Mouse (Mus musculus): ENCODE data around the gene Zcchc17. TPM values are rescaled to one million over a fixed set of nuclear protein-coding genes. Genes with fewer than 3 reads are reported as not detected.

The Zcchc17 gene
- polyA plus RNA-seq, 1 experiment: 34.5 TPM

GRCm38 (mm10) chr4:130270089-130270488 is 89.7 kb downstream of the Zcchc17 start:
- Histone ChIP-seq H3K27me3 (ENCODE audit: control insufficient read depth, insufficient read depth, insufficient read length) (no peaks in the 10 kb centered on the region), H3K79me2 (ENCODE audit: control insufficient read depth, insufficient read depth) (peaks cover 7% of the 10 kb centered on the region), H3K4me3 (ENCODE audit: insufficient read depth, poor library complexity, severe bottlenecking) (no peak overlapping the region), H3K36me3 (ENCODE audit: control insufficient read depth, insufficient read depth) (no peaks in the 10 kb centered on the region), H3K79me3 (ENCODE audit: low read depth) (peaks cover 3% of the 10 kb centered on the region), H3ac (ENCODE audit: control insufficient read depth, insufficient read length, low read depth) (no peak overlapping the region)
- TF ChIP-seq USF1 (IDR thresholded peaks at IDR 0.05; ENCODE audit: low read depth) (no peak), MAX (IDR thresholded peaks at IDR 0.05) (peak; percentile 32), FOSL1 (IDR thresholded peaks at IDR 0.05; ENCODE audit: insufficient read depth, low read length, poor library complexity, severe bottlenecking) (no peak), CEBPB (IDR thresholded peaks at IDR 0.05; ENCODE audit: low read depth) (no peak), CTCF (IDR thresholded peaks at IDR 0.05; ENCODE audit: control insufficient read depth, insufficient read depth, insufficient read length) (no peak), MYOD1 (IDR thresholded peaks at IDR 0.05; ENCODE audit: control insufficient read depth, insufficient read length, low read depth) (peak; percentile 35), MYOG (IDR thresholded peaks at IDR 0.05; ENCODE audit: control insufficient read depth, extremely low read depth, insufficient read length) (no peak)

- no peak overlapping the region for H3ac ChIP-seq (ENCODE audit: control insufficient read depth, insufficient read length, low read depth)
- H3K4me3 ChIP-seq (ENCODE audit: insufficient read depth, poor library complexity, severe bottlenecking): no peak overlapping the region
- H3K79me2 ChIP-seq (ENCODE audit: control insufficient read depth, insufficient read depth): no peaks in the 10 kb centered on the region
- no peaks in the 10 kb centered on the region for H3K27me3 ChIP-seq (ENCODE audit: control insufficient read depth, insufficient read depth, insufficient read length)
- no peaks in the 10 kb centered on the region for H3K36me3 ChIP-seq (ENCODE audit: control insufficient read depth, insufficient read depth)
- peaks cover 3% of the 10 kb centered on the region for H3K79me3 ChIP-seq (ENCODE audit: low read depth)
- no peak for TF ChIP-seq CEBPB (IDR thresholded peaks at IDR 0.05; ENCODE audit: low read depth)
- TF ChIP-seq MYOD1 (IDR thresholded peaks at IDR 0.05; ENCODE audit: control insufficient read depth, insufficient read length, low read depth): no peak
- no peak for TF ChIP-seq MYOG (IDR thresholded peaks at IDR 0.05; ENCODE audit: control insufficient read depth, extremely low read depth, insufficient read length)
- no peak for TF ChIP-seq MAX (IDR thresholded peaks at IDR 0.05)
- TF ChIP-seq FOSL1 (IDR thresholded peaks at IDR 0.05; ENCODE audit: insufficient read depth, low read length, poor library complexity, severe bottlenecking): no peak
- no peak for TF ChIP-seq USF1 (IDR thresholded peaks at IDR 0.05; ENCODE audit: low read depth)
- TF ChIP-seq CTCF (IDR thresholded peaks at IDR 0.05; ENCODE audit: control insufficient read depth, insufficient read depth, insufficient read length): no peak
Observed at GRCm38 (mm10) chr4:130268736-130269135, 91.0 kb downstream of the Zcchc17 start.

DNA sequence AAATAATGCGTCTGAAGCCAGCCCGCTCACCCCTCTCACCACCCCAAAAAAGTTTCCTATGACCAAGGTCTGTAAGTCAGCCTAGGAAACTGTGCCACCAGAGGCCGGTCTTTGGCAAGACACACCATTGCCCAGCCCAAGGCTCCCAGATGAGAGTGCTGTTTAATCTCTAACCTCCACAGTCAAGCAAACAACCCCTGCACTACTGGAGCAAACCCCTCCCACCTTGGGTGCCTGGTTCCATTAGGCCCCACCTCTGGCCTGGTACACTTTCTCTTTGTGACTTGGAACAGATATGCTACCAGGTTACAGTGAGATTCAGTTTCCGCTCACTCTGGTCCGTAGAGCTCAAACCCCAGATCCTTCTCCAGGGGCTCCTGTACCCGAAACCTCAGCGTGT is 92.7 kb downstream of the Zcchc17 start:
- no peak overlapping the region for H3ac ChIP-seq (ENCODE audit: control insufficient read depth, insufficient read length, low read depth)
- H3K79me2 ChIP-seq (ENCODE audit: control insufficient read depth, insufficient read depth): no peaks in the 10 kb centered on the region
- H3K27me3 ChIP-seq (ENCODE audit: control insufficient read depth, insufficient read depth, insufficient read length): no peaks in the 10 kb centered on the region
- no peak for TF ChIP-seq MYOD1 (IDR thresholded peaks at IDR 0.05; ENCODE audit: control insufficient read depth, insufficient read length, low read depth)
- no peak for TF ChIP-seq MYOG (IDR thresholded peaks at IDR 0.05; ENCODE audit: control insufficient read depth, extremely low read depth, insufficient read length)
- TF ChIP-seq CTCF (IDR thresholded peaks at IDR 0.05; ENCODE audit: control insufficient read depth, insufficient read depth, insufficient read length): no peak
- TF ChIP-seq FOSL1 (IDR thresholded peaks at IDR 0.05; ENCODE audit: insufficient read depth, low read length, poor library complexity, severe bottlenecking): no peak
- TF ChIP-seq MAX (IDR thresholded peaks at IDR 0.05): no peak
- TF ChIP-seq USF1 (IDR thresholded peaks at IDR 0.05; ENCODE audit: low read depth): no peak
- no peak for TF ChIP-seq CEBPB (IDR thresholded peaks at IDR 0.05; ENCODE audit: low read depth)
- H3K4me3 ChIP-seq (ENCODE audit: insufficient read depth, poor library complexity, severe bottlenecking): no peak overlapping the region
- H3K79me3 ChIP-seq (ENCODE audit: low read depth): peaks cover 1% of the 10 kb centered on the region
- no peaks in the 10 kb centered on the region for H3K36me3 ChIP-seq (ENCODE audit: control insufficient read depth, insufficient read depth)

- TF ChIP-seq CEBPB (IDR thresholded peaks at IDR 0.05; ENCODE audit: low read depth) (no peak), MYOG (IDR thresholded peaks at IDR 0.05; ENCODE audit: control insufficient read depth, extremely low read depth, insufficient read length) (no peak), MYOD1 (IDR thresholded peaks at IDR 0.05; ENCODE audit: control insufficient read depth, insufficient read length, low read depth) (no peak), USF1 (IDR thresholded peaks at IDR 0.05; ENCODE audit: low read depth) (no peak), FOSL1 (IDR thresholded peaks at IDR 0.05; ENCODE audit: insufficient read depth, low read length, poor library complexity, severe bottlenecking) (no peak), CTCF (IDR thresholded peaks at IDR 0.05; ENCODE audit: control insufficient read depth, insufficient read depth, insufficient read length) (no peak), MAX (IDR thresholded peaks at IDR 0.05) (no peak)
- H3K79me3 ChIP-seq (ENCODE audit: low read depth): no peaks in the 10 kb centered on the region
- H3K36me3 ChIP-seq (ENCODE audit: control insufficient read depth, insufficient read depth): no peaks in the 10 kb centered on the region
- no peaks in the 10 kb centered on the region for H3K79me2 ChIP-seq (ENCODE audit: control insufficient read depth, insufficient read depth)
- no peak overlapping the region for H3K4me3 ChIP-seq (ENCODE audit: insufficient read depth, poor library complexity, severe bottlenecking)
- no peak overlapping the region for H3ac ChIP-seq (ENCODE audit: control insufficient read depth, insufficient read length, low read depth)
- no peaks in the 10 kb centered on the region for H3K27me3 ChIP-seq (ENCODE audit: control insufficient read depth, insufficient read depth, insufficient read length)
Observed at GRCm38 (mm10) chr4:130266601-130267000, 93.1 kb downstream of the Zcchc17 start.

Other genes with a start within 250 kb of the Zcchc17 start
- gene Hcrtr1, start 220.6 kb downstream of the Zcchc17 start, polyA plus RNA-seq (2012; fragmentation: generic; extraction: Trizol): not detected
- 64.1 TPM for gene Tinagl1, start 184.8 kb downstream of the Zcchc17 start, polyA plus RNA-seq (2012; fragmentation: generic; extraction: Trizol)
- gene Gm853, start 137.5 kb downstream of the Zcchc17 start, polyA plus RNA-seq (2012; fragmentation: generic; extraction: Trizol): not detected
- gene Serinc2, start 80.7 kb downstream of the Zcchc17 start, polyA plus RNA-seq (2012; fragmentation: generic; extraction: Trizol): 37.7 TPM
- 14.5 TPM for gene Fabp3, start 51.3 kb downstream of the Zcchc17 start, polyA plus RNA-seq (2012; fragmentation: generic; extraction: Trizol)
- gene Gm10570, start 51.3 kb downstream of the Zcchc17 start, polyA plus RNA-seq (2012; fragmentation: generic; extraction: Trizol): not detected
- 90.6 TPM for gene Snrnp40, start 189 bp upstream of the Zcchc17 start, polyA plus RNA-seq (2012; fragmentation: generic; extraction: Trizol)
- gene Nkain1, start 214.2 kb upstream of the Zcchc17 start, polyA plus RNA-seq (2012; fragmentation: generic; extraction: Trizol): 36.9 TPM

Data from C2C12 (cell line).